In genomic region chr13:67552505-67553346, GRCm38 (mm10) we compare ENCODE assay signal across 8 mouse cellular contexts. TPM values are rescaled to one million over a fixed set of nuclear protein-coding genes. Genes with fewer than 3 reads are reported as not detected.
DNase-seq lines count a peak whose midpoint lies in the region; ATAC-seq lines count a peak whose summit lies in the region.

No protein-coding gene starts in this region.

- no peaks in the 10 kb centered on the region for H3K9me3 ChIP-seq in hindbrain, embryonic 11.5 days (ENCODE audit: control insufficient read depth, low read length)

- H3K36me3 ChIP-seq in hindbrain, embryonic 11.5 days (ENCODE audit: control insufficient read depth, insufficient read depth, low read length) = no peaks in the 10 kb centered on the region

- peak overlapping the region; percentile 78 for H3K4me2 ChIP-seq in hindbrain, embryonic 11.5 days (replicated peaks; ENCODE audit: low read depth, low read length)

- H3K27me3 ChIP-seq in hindbrain, embryonic 11.5 days (ENCODE audit: control insufficient read depth, insufficient read depth, low read length) = no peaks in the 10 kb centered on the region

- peak; percentile 98 for ATAC-seq in hindbrain, embryonic 11.5 days (ENCODE audit: low FRiP score)

- peak; percentile 87 for DNase-seq in Muller cell, postnatal 12 days (ENCODE audit: inconsistent ontology term)
- peak; percentile 92 for DNase-seq in cerebellum, adult 9-11 months
- DNase-seq in frontal cortex, adult 2 months (ENCODE audit: extremely low spot score in 1 of 2, low spot score in 1 of 2) = peak; percentile 87 to 94
- DNase-seq in hindbrain, embryonic 11.5 days (ENCODE audit: low spot score) = peak; percentile 86
- peak; percentile 80 to 83 for DNase-seq in layer of hippocampus, postnatal 10 days (ENCODE audit: low spot score in 2 of 2)
- DNase-seq in lung, postnatal 10 days = peak; percentile 89
- DNase-seq in ovary, postnatal 36 days (ENCODE audit: low spot score) = peak; percentile 76
- peak; percentile 87 for DNase-seq in thymus, postnatal 25 days

- peak overlapping the region; percentile 67; the same call in 1 of the 2 replicates for H3K27ac ChIP-seq in hindbrain, embryonic 11.5 days (ENCODE audit: low read depth, low read length)

- H3K4me3 ChIP-seq in hindbrain, embryonic 11.5 days (ENCODE audit: low read depth, low read length) = peak overlapping the region; percentile 63

- H3K9ac ChIP-seq in hindbrain, embryonic 11.5 days (ENCODE audit: low read depth, low read length) = peak overlapping the region; percentile 79

- H3K4me1 ChIP-seq in hindbrain, embryonic 11.5 days (replicated peaks; ENCODE audit: control insufficient read depth, insufficient read depth, low read length) = peaks cover 2% of the 10 kb centered on the region; the same call in 1 of the 2 replicates

- WGBS in hindbrain, embryonic 11.5 days = 2% methylated on average over 44 of the region's 44 CpGs

RNA-seq across cellular contexts. Expression of gene Zfp748, which starts 0.9 kb away (rescaled TPM):
- polyA plus RNA-seq in frontal cortex, adult 2 months (2012; rRNA removed) = 4.6 and 5.3 TPM in 2 replicates
- polyA plus RNA-seq in hindbrain, embryonic 11.5 days (2014; fragmentation: Nextera tagmentation; extraction: Ambion mirVana) = 19.5 and 21.8 TPM in 2 replicates
- 1 to 10 TPM; 7.4 to 9.7 TPM for total RNA-seq in layer of hippocampus, postnatal 10 days (2021)

RNA-seq across cellular contexts. Expression of gene Zfp87, which starts 26.7 kb away (rescaled TPM):
- 25.7 and 33.8 TPM in 2 replicates for polyA plus RNA-seq in frontal cortex, adult 2 months (2012; rRNA removed)
- 34.9 and 39.7 TPM in 2 replicates for polyA plus RNA-seq in hindbrain, embryonic 11.5 days (2014; fragmentation: Nextera tagmentation; extraction: Ambion mirVana)
- total RNA-seq in layer of hippocampus, postnatal 10 days (2021) = 10 to 100 TPM; 21.8 to 24.5 TPM

RNA-seq across cellular contexts. Expression of gene Gm26965, which starts 26.8 kb away (rescaled TPM):
- polyA plus RNA-seq in frontal cortex, adult 2 months (2012; rRNA removed) = 0.06 TPM in 1 of 2 replicates, not detected in the other
- 0.23 TPM in 1 of 2 replicates, not detected in the other for polyA plus RNA-seq in hindbrain, embryonic 11.5 days (2014; fragmentation: Nextera tagmentation; extraction: Ambion mirVana)
- total RNA-seq in layer of hippocampus, postnatal 10 days (2021) = under 1 TPM in 1 of 2 experiments, not detected in 1; 0.87 TPM

RNA-seq across cellular contexts. Expression of gene Zfp58, which starts 52.4 kb away (rescaled TPM):
- polyA plus RNA-seq in frontal cortex, adult 2 months (2012; rRNA removed) = 5.6 and 5.8 TPM in 2 replicates
- 15.4 and 15.6 TPM in 2 replicates for polyA plus RNA-seq in hindbrain, embryonic 11.5 days (2014; fragmentation: Nextera tagmentation; extraction: Ambion mirVana)
- total RNA-seq in layer of hippocampus, postnatal 10 days (2021) = 1 to 10 TPM; 5.8 to 8.0 TPM

RNA-seq across cellular contexts. Expression of gene Zfp729b, which starts 56.8 kb away (rescaled TPM):
- 3.0 and 4.1 TPM in 2 replicates for polyA plus RNA-seq in frontal cortex, adult 2 months (2012; rRNA removed)
- 5.4 and 5.6 TPM in 2 replicates for polyA plus RNA-seq in hindbrain, embryonic 11.5 days (2014; fragmentation: Nextera tagmentation; extraction: Ambion mirVana)
- total RNA-seq in layer of hippocampus, postnatal 10 days (2021) = 1 to 10 TPM; 8.6 to 9.0 TPM

Comparison
In these comparisons a context has a peak if more than half of its experiments do, and no peak if none do; other contexts are left out.
1. Peak in every context shown above with its lines: DNase-seq, ATAC-seq, H3K4me3 ChIP-seq and H3K27ac ChIP-seq.